Mouse (Mus musculus): ENCODE data around the gene Foxo1. TPM values are rescaled to one million over a fixed set of nuclear protein-coding genes. Genes with fewer than 3 reads are reported as not detected.

The Foxo1 gene
- polyA plus RNA-seq, 1 experiment from 2014 or later, result 3.7 TPM

DNA sequence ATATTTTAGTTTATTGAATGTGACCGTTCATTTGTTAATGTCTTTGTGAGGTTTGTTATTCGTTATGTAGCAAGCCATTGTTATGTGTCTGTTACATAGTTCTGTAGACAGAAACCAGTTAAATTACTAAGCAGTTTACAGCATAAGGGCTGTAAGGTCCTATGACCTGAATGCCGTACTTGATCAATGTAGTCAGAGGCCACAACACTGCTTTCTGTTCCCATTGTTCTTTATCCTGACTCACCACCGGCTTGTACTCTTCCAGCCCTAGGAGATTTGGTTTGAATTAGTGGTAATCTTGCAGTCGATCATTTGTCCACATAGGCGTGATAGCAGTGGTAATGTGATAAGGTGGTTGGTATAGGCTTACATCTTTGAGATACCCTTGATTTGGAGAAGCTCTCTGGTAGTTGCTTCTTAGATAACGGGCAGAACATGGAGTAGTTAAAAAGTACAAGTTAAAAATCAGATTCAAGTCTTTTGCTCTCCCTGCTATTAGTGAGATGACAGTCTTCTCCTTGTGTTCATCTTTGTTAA, 28.2 kb downstream of the Foxo1 start:
- DNase-seq (ENCODE audit: low spot score), result no peak
- Histone ChIP-seq H3K36me3 (replicated peaks) (no peaks in the 10 kb centered on the region), H3K4me1 (peaks cover 68% of the 10 kb centered on the region), H3K4me3 (no peak overlapping the region), H3K27ac (replicated peaks) (0 out of 2 replicates have a peak overlapping the region, but pooled peaks have one; percentile 45), H3K9me3 (no peaks in the 10 kb centered on the region), H3K27me3 (replicated peaks; ENCODE audit: low read depth, poor library complexity, severe bottlenecking) (no peaks in the 10 kb centered on the region)
- WGBS, result 53% methylated on average over 7 of the region's 7 CpGs

DNA sequence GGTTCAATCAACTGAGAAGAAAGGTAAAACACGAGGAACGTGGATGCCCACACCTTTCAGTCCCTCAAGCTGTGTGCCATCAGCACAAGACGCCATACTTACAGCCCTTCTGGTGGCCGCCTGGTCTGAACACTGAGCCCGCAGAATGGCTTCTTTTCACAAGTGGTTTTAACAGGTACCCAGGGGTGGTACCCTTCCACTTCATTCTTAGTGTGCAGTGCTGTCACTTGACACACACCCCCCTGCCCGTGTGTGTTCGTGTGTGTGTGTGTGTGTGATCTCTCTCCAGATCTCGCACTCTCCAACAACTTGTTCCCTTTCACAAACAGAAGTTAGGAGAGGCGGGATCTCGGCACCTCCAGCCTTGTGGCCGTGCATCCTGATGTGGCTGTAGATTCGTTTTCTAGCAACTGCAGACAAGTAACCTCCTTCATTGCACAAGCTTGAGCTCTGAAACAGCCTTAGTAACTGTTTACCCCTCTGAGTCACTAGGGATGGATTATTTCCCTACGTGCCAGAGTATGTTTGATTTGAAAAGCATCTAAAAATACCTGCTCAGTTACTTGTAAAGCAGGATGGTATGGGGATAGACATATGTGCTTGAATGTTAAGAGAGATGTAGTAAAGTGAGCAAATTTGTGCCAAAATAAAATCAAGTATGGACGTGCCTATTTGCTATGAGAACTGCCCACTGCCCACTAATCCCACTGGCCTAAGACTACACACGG, 29.3 kb downstream of the Foxo1 start:
- DNase-seq (ENCODE audit: low spot score), result no peak
- Histone ChIP-seq H3K27me3 (replicated peaks; ENCODE audit: low read depth, poor library complexity, severe bottlenecking) (no peaks in the 10 kb centered on the region), H3K9me3 (no peaks in the 10 kb centered on the region), H3K4me3 (no peak overlapping the region), H3K36me3 (replicated peaks) (no peaks in the 10 kb centered on the region), H3K4me1 (peaks cover 68% of the 10 kb centered on the region), H3K27ac (replicated peaks) (no peak overlapping the region; the same call in 1 of the 2 replicates)
- 71% methylated on average over 15 of the region's 15 CpGs for WGBS

GRCm38 (mm10) chr3:52298683-52299082, 30.5 kb downstream of the Foxo1 start:
- Histone ChIP-seq H3K36me3 (replicated peaks) (no peaks in the 10 kb centered on the region), H3K4me3 (no peak overlapping the region), H3K9me3 (no peaks in the 10 kb centered on the region), H3K27ac (replicated peaks) (no peak overlapping the region), H3K27me3 (replicated peaks; ENCODE audit: low read depth, poor library complexity, severe bottlenecking) (no peaks in the 10 kb centered on the region), H3K4me1 (peaks cover 56% of the 10 kb centered on the region)
- no peak for DNase-seq (ENCODE audit: low spot score)
- WGBS, result 76% methylated on average over 4 of the region's 4 CpGs

GRCm38 (mm10) chr3:52299376-52299775, 31.2 kb downstream of the Foxo1 start:
- Histone ChIP-seq H3K4me3 (no peak overlapping the region), H3K9me3 (no peaks in the 10 kb centered on the region), H3K27me3 (replicated peaks; ENCODE audit: low read depth, poor library complexity, severe bottlenecking) (no peaks in the 10 kb centered on the region), H3K36me3 (replicated peaks) (no peaks in the 10 kb centered on the region), H3K4me1 (peaks cover 50% of the 10 kb centered on the region), H3K27ac (replicated peaks) (no peak overlapping the region)
- peak; percentile 16 for DNase-seq (ENCODE audit: low spot score)
- WGBS, result 45% methylated on average over 2 of the region's 2 CpGs

- Histone ChIP-seq H3K36me3 (replicated peaks) (no peaks in the 10 kb centered on the region), H3K27me3 (replicated peaks; ENCODE audit: low read depth, poor library complexity, severe bottlenecking) (no peaks in the 10 kb centered on the region), H3K9me3 (no peaks in the 10 kb centered on the region), H3K4me3 (no peak overlapping the region), H3K4me1 (peaks cover 49% of the 10 kb centered on the region), H3K27ac (replicated peaks) (no peak overlapping the region)
- DNase-seq (ENCODE audit: low spot score), result no peak
- 75% methylated on average over 6 of the region's 6 CpGs for WGBS
Observed at GRCm38 (mm10) chr3:52300517-52300916, 32.4 kb downstream of the Foxo1 start.

DNA sequence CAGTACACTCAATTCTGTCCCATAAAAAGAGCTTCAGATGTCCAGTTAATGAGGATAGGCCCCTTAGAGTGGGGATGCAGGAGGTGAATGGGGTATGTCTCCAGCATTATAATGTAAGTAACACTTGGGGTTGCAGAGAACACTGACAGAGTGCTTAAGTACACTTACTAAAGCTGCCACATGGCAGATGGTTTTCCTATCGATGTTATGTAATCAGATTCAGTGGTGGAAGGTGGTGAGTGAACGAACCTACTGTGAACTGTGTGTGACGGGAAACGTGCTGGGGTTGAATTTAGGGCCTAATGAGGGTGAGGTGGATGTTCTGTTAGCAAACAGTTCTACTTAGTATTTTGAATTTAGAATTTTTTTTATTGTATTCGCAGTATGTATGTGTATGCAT, 35.2 kb downstream of the Foxo1 start:
- no peak for DNase-seq (ENCODE audit: low spot score)
- peaks cover 36% of the 10 kb centered on the region for H3K4me1 ChIP-seq
- 89% methylated on average over 5 of the region's 5 CpGs for WGBS
- H3K27ac ChIP-seq (replicated peaks), result no peak overlapping the region
- no peaks in the 10 kb centered on the region for H3K27me3 ChIP-seq (replicated peaks; ENCODE audit: low read depth, poor library complexity, severe bottlenecking)
- H3K9me3 ChIP-seq, result no peaks in the 10 kb centered on the region
- H3K36me3 ChIP-seq (replicated peaks), result no peaks in the 10 kb centered on the region
- H3K4me3 ChIP-seq, result no peak overlapping the region

GRCm38 (mm10) chr3:52308586-52309321, 40.6 kb downstream of the Foxo1 start:
- H3K27me3 ChIP-seq (replicated peaks; ENCODE audit: low read depth, poor library complexity, severe bottlenecking), result no peaks in the 10 kb centered on the region
- H3K9me3 ChIP-seq, result no peaks in the 10 kb centered on the region
- no peak overlapping the region for H3K27ac ChIP-seq (replicated peaks)
- no peak overlapping the region for H3K4me3 ChIP-seq
- 63% methylated on average over 5 of the region's 5 CpGs for WGBS
- H3K36me3 ChIP-seq (replicated peaks), result no peaks in the 10 kb centered on the region
- no peak for DNase-seq (ENCODE audit: low spot score)
- peaks cover 13% of the 10 kb centered on the region; the same call in 1 of the 2 replicates for H3K4me1 ChIP-seq

- Histone ChIP-seq H3K27me3 (replicated peaks; ENCODE audit: low read depth, poor library complexity, severe bottlenecking) (no peaks in the 10 kb centered on the region), H3K27ac (replicated peaks) (peak overlapping the region; percentile 61), H3K9me3 (no peaks in the 10 kb centered on the region), H3K4me1 (peaks cover 48% of the 10 kb centered on the region), H3K36me3 (replicated peaks) (no peaks in the 10 kb centered on the region), H3K4me3 (no peak overlapping the region)
- WGBS, result 75% methylated on average over 12 of the region's 12 CpGs
- DNase-seq (ENCODE audit: low spot score), result peak; percentile 51
Observed at GRCm38 (mm10) chr3:52320516-52321270, 52.6 kb downstream of the Foxo1 start.

- peak; percentile 48 for DNase-seq (ENCODE audit: low spot score)
- 28% methylated on average over 9 of the region's 9 CpGs for WGBS
Observed at GRCm38 (mm10) chr3:52322401-52323385, 54.6 kb downstream of the Foxo1 start.

GRCm38 (mm10) chr3:52325006-52325405, 56.9 kb downstream of the Foxo1 start:
- no peaks in the 10 kb centered on the region for H3K27me3 ChIP-seq (replicated peaks; ENCODE audit: low read depth, poor library complexity, severe bottlenecking)
- no peak overlapping the region for H3K27ac ChIP-seq (replicated peaks)
- H3K4me3 ChIP-seq, result no peak overlapping the region
- WGBS, result 95% methylated on average over 5 of the region's 5 CpGs
- no peaks in the 10 kb centered on the region for H3K36me3 ChIP-seq (replicated peaks)
- DNase-seq (ENCODE audit: low spot score), result no peak
- no peaks in the 10 kb centered on the region for H3K9me3 ChIP-seq
- peaks cover 47% of the 10 kb centered on the region for H3K4me1 ChIP-seq

More at GRCm38 (mm10) chr3:52322401-52323385, 54.6 kb downstream of the Foxo1 start:
- no peak overlapping the region for H3K4me3 ChIP-seq
- peaks cover 49% of the 10 kb centered on the region for H3K4me1 ChIP-seq
- no peaks in the 10 kb centered on the region for H3K36me3 ChIP-seq (replicated peaks)
- H3K27me3 ChIP-seq (replicated peaks; ENCODE audit: low read depth, poor library complexity, severe bottlenecking), result no peaks in the 10 kb centered on the region
- H3K27ac ChIP-seq (replicated peaks), result peak overlapping the region; percentile 64
- H3K9me3 ChIP-seq, result no peaks in the 10 kb centered on the region

DNA sequence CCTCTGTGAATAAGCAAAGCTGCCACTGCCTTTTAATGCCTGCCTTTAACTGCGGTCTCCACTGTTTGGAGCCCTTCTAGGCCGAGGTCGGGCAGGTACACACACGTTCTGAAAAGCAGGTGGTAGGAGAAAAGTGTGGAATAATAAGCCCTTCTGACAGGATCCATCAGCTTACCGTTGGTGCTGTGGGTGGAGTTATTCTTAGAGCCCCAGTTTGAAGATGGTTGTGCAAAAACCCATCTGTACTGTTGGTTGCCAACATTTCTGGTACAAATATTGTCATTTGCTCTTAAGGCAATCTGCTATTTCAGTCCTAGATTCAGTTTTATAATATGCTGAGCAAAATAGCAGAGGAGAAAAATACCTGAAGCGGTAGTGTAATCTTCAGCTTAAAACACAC, 58.6 kb downstream of the Foxo1 start:
- WGBS, result 83% methylated on average over 6 of the region's 6 CpGs
- no peaks in the 10 kb centered on the region for H3K9me3 ChIP-seq
- H3K27me3 ChIP-seq (replicated peaks; ENCODE audit: low read depth, poor library complexity, severe bottlenecking), result no peaks in the 10 kb centered on the region
- H3K4me1 ChIP-seq, result peaks cover 32% of the 10 kb centered on the region
- no peaks in the 10 kb centered on the region for H3K36me3 ChIP-seq (replicated peaks)
- no peak for DNase-seq (ENCODE audit: low spot score)
- H3K4me3 ChIP-seq, result no peak overlapping the region
- H3K27ac ChIP-seq (replicated peaks), result no peak overlapping the region
